Mouse (Mus musculus) cortical plate, adult 2 months (tissue): ENCODE data around the gene Rps17. TPM values are rescaled to one million over a fixed set of nuclear protein-coding genes. Genes with fewer than 3 reads are reported as not detected.

Experiments
- H3K27ac ChIP-seq: fragments of 200-500 bp; 2 replicates; pipeline ENCODE4 v1.5.1; 2012; ENCODE audit warnings: low read length, control low read depth, inconsistent platforms; ENCODE audit not compliant: insufficient read depth
- H3K4me1 ChIP-seq: fragments of 200-500 bp; 2 replicates; pipeline ENCODE4 v1.6.1; 2011; ENCODE audit warnings: low read length; ENCODE audit not compliant: control insufficient read depth, insufficient read depth
- H3K4me3 ChIP-seq: fragments of 200-500 bp; 2 replicates; pipeline ENCODE4 v1.5.1; 2011; ENCODE audit warnings: mild to moderate bottlenecking, low read length, control low read depth; ENCODE audit not compliant: insufficient read depth
- CTCF ChIP-seq: fragments of 200-500 bp; IDR thresholded peaks from 2 replicates; pipeline ENCODE4 v1.5.1; 2011; ENCODE audit warnings: mild to moderate bottlenecking, control low read depth, low read length; ENCODE audit not compliant: insufficient read depth; ENCODE audit errors: extremely low read depth
- POLR2A ChIP-seq: fragments of 200-500 bp; IDR thresholded peaks from 2 replicates; pipeline ENCODE4 v1.6.1; 2011; ENCODE audit warnings: mild to moderate bottlenecking, low read length, control low read depth; ENCODE audit not compliant: insufficient read depth; ENCODE audit errors: extremely low read depth
- polyA plus RNA-seq: library from polyadenylated mRNA; depleted of rRNA; stranded (reverse); fragments of >200 nt; gene quantifications from 2 replicates; pipeline ENCODE4 v1.2.3, GENCODE M21; 2012; rRNA removed

Rps17 gene
- polyA plus RNA-seq, 1 experiment, result 862 TPM

GRCm38 (mm10) chr7:81298206-81298605 is 46.8 kb downstream of the Rps17 start:
- H3K27ac ChIP-seq, result no peak overlapping the region
- no peak overlapping the region for H3K4me3 ChIP-seq
- peaks cover 3% of the 10 kb centered on the region; the same call in 1 of the 2 replicates for H3K4me1 ChIP-seq
- TF ChIP-seq POLR2A (no peak), CTCF (no peak)

GRCm38 (mm10) chr7:81295169-81295568 is 49.9 kb downstream of the Rps17 start:
- Histone ChIP-seq H3K4me1 (peaks cover 3% of the 10 kb centered on the region; the same call in 1 of the 2 replicates), H3K4me3 (no peak overlapping the region), H3K27ac (no peak overlapping the region)
- TF ChIP-seq CTCF, result no peak
- no peak for TF ChIP-seq POLR2A

Other genes with a start within 250 kb of the Rps17 start
- 0.33 and 0.36 TPM in 2 replicates for gene Slc28a1, start 230.5 kb downstream of the Rps17 start, polyA plus RNA-seq
- gene Pde8a, start 131.7 kb downstream of the Rps17 start, polyA plus RNA-seq, result 13.1 and 16.1 TPM in 2 replicates
- gene Cpeb1, start 110.2 kb upstream of the Rps17 start, polyA plus RNA-seq, result 128 and 152 TPM in 2 replicates
- gene Ap3b2, start 148.7 kb upstream of the Rps17 start, polyA plus RNA-seq, result 154 and 172 TPM in 2 replicates
- gene BC048679, start 153.0 kb upstream of the Rps17 start, polyA plus RNA-seq, result not detected in 2 replicates
- 0.11 and 0.13 TPM in 2 replicates for gene Fsd2, start 221.7 kb upstream of the Rps17 start, polyA plus RNA-seq
- gene Whamm, start 226.0 kb upstream of the Rps17 start, polyA plus RNA-seq, result 19.9 and 22.3 TPM in 2 replicates